Mouse (Mus musculus): Measurements from ENCODE around the gene Gstm6.

DNA sequence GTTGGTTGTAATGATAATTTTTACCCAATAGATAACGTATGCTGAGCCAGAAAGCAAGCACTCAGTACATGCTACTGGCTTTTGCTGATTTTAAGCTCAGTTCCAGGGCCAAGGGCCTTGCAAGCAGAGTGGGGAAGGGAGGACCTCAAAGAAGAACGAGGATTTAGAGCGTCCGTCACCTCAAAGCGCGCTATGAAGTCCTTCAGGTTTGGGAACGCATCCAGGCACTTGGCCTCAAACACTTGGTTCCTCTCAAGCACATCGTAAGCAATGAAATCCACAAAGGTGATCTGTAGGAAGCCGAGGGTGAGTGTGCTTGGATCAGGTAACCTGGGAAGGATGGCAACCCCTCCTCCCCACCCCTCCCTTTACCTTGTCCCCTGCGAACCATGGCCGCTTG lies 14.9 kb downstream of the Gstm6 start:
- no peak for TF ChIP-seq TAL1 (conservative IDR thresholded peaks at IDR 0.05; ENCODE audit: low read depth, low read length)
- TF ChIP-seq CTCF (IDR thresholded peaks at IDR 0.05; ENCODE audit: low read depth, low read length): no peak
- no peak for TF ChIP-seq GATA1 (IDR thresholded peaks at IDR 0.05; ENCODE audit: borderline replicate concordance, low read length)
- no peak for TF ChIP-seq GATA2 (IDR thresholded peaks at IDR 0.05; ENCODE audit: borderline replicate concordance, low read depth, low read length)

All from G1E (cell line).